Mouse (Mus musculus) megakaryocyte, embryonic 14.5 days (primary cell): ENCODE measurements around the gene Hes3.

Experiments
- FLI1 ChIP-seq: IDR thresholded peaks from 2 replicates; pipeline ENCODE4 v1.6.1; 2012; ENCODE audit warnings: low read length, inconsistent platforms, mixed read lengths
- GATA1 ChIP-seq: IDR thresholded peaks from 3 replicates; pipeline ENCODE4 v1.6.1; 2012; ENCODE audit warnings: mixed read lengths, low read length, inconsistent platforms, borderline replicate concordance

- no peak for TF ChIP-seq FLI1
- no peak for TF ChIP-seq GATA1
Measured at GRCm38 (mm10) chr4:152246011-152246410, 45.5 kb downstream of the Hes3 start.
